Mouse (Mus musculus) heart, embryonic 11.5 days (tissue): ENCODE data around the gene Nrf1. TPM values are rescaled to one million over a fixed set of nuclear protein-coding genes. Genes with fewer than 3 reads are reported as not detected.

Experiments used
- ATAC-seq: fragments of 200-750 bp; cut with Nextera tagmentation; replicated peaks from 2 replicates; pipeline ENCODE4 v1.8.0; 2017; ENCODE audit warnings: moderate library complexity; ENCODE audit not compliant: insufficient number of reproducible peaks, low FRiP score, low TSS enrichment
- H3K27ac ChIP-seq: fragments of 300-500 bp; sonication (generic); 2 replicates; pipeline ENCODE4 v1.5.1; 2014; ENCODE audit warnings: mild to moderate bottlenecking, low read depth, low read length
- H3K27me3 ChIP-seq: fragments of 300-500 bp; sonication (generic); 2 replicates; pipeline ENCODE4 v1.6.1; 2014; ENCODE audit warnings: mild to moderate bottlenecking, low read length, mixed read lengths; ENCODE audit not compliant: control insufficient read depth, insufficient read depth
- H3K36me3 ChIP-seq: fragments of 300-500 bp; sonication (generic); 2 replicates; pipeline ENCODE4 v1.6.1; 2014; ENCODE audit warnings: mild to moderate bottlenecking, low read length, moderate library complexity, mixed read lengths; ENCODE audit not compliant: control insufficient read depth, insufficient read depth
- H3K4me1 ChIP-seq: fragments of 300-500 bp; sonication (generic); 2 replicates; pipeline ENCODE4 v1.6.1; 2014; ENCODE audit warnings: low read length; ENCODE audit not compliant: control insufficient read depth, insufficient read depth
- H3K4me2 ChIP-seq: fragments of 300-500 bp; sonication (generic); 2 replicates; pipeline ENCODE4 v1.6.1; 2014; ENCODE audit warnings: mild to moderate bottlenecking, moderate library complexity
- H3K4me3 ChIP-seq: fragments of 300-500 bp; sonication (generic); 2 replicates; pipeline ENCODE4 v1.5.1; 2014; ENCODE audit warnings: low read depth, low read length
- H3K9ac ChIP-seq: fragments of 300-500 bp; sonication (generic); 2 replicates; pipeline ENCODE4 v1.6.1; 2014; ENCODE audit warnings: mild to moderate bottlenecking, low read depth, low read length, moderate library complexity
- H3K9me3 ChIP-seq: fragments of 300-500 bp; sonication (generic); replicated peaks from 2 replicates; pipeline ENCODE4 v1.6.1; 2016; ENCODE audit warnings: low read length; ENCODE audit not compliant: control insufficient read depth
- WGBS: fragments of 180-500 bp; shearing (Covaris S2); extraction: QIAGEN DNeasy Blood & Tissue Kit; methylation state at CpG from one replicate; pipeline ENCODE4 v1.1.7; 2014; ENCODE audit not compliant: insufficient replicate concordance; 5-methylcytosine and 5-hydroxymethylcytosine counted together
- polyA plus RNA-seq: library from polyadenylated mRNA; unstranded; fragments of >200 nt; fragmentation: Nextera tagmentation; extraction: Ambion mirVana; gene quantifications from 2 replicates; pipeline ENCODE4 v1.2.1, GENCODE M21; 2014

Gene Nrf1
- polyA plus RNA-seq, 1 experiment from 2014 or later, result 44.5 TPM

GRCm38 (mm10) chr6:30121152-30121551 is 73.4 kb downstream of the Nrf1 start:
- Histone ChIP-seq H3K9me3 (no peaks in the 10 kb centered on the region), H3K27ac (no peak overlapping the region), H3K4me1 (no peaks in the 10 kb centered on the region), H3K9ac (no peak overlapping the region), H3K4me2 (no peak overlapping the region), H3K4me3 (no peak overlapping the region), H3K36me3 (peaks cover 28% of the 10 kb centered on the region), H3K27me3 (no peaks in the 10 kb centered on the region)
- 86% methylated on average over 2 of the region's 2 CpGs for WGBS
- no peak for ATAC-seq

GRCm38 (mm10) chr6:30121600-30121999 is 73.8 kb downstream of the Nrf1 start:
- Histone ChIP-seq H3K4me3 (no peak overlapping the region), H3K9ac (no peak overlapping the region), H3K9me3 (no peaks in the 10 kb centered on the region), H3K4me1 (no peaks in the 10 kb centered on the region), H3K36me3 (peaks cover 30% of the 10 kb centered on the region), H3K4me2 (no peak overlapping the region), H3K27ac (no peak overlapping the region), H3K27me3 (no peaks in the 10 kb centered on the region)
- ATAC-seq, result no peak
- 84% methylated on average over 1 of the region's 1 CpGs for WGBS

- Histone ChIP-seq H3K4me3 (no peak overlapping the region), H3K36me3 (peaks cover 24% of the 10 kb centered on the region), H3K9me3 (no peaks in the 10 kb centered on the region), H3K27me3 (no peaks in the 10 kb centered on the region), H3K4me2 (no peak overlapping the region), H3K9ac (no peak overlapping the region), H3K27ac (no peak overlapping the region), H3K4me1 (no peaks in the 10 kb centered on the region)
- 74% methylated on average over 1 of the region's 1 CpGs for WGBS
- ATAC-seq, result no peak
Measured at GRCm38 (mm10) chr6:30123391-30123790, 75.6 kb downstream of the Nrf1 start.

GRCm38 (mm10) chr6:30126060-30126459 is 78.3 kb downstream of the Nrf1 start:
- H3K9ac ChIP-seq, result no peak overlapping the region
- no peak overlapping the region for H3K4me2 ChIP-seq
- H3K4me3 ChIP-seq, result no peak overlapping the region
- no peak for ATAC-seq
- WGBS, result 92% methylated on average over 7 of the region's 7 CpGs
- H3K27ac ChIP-seq, result no peak overlapping the region
- no peaks in the 10 kb centered on the region for H3K27me3 ChIP-seq
- peaks cover 11% of the 10 kb centered on the region for H3K36me3 ChIP-seq
- H3K9me3 ChIP-seq, result no peaks in the 10 kb centered on the region
- H3K4me1 ChIP-seq, result no peaks in the 10 kb centered on the region

- H3K4me3 ChIP-seq, result no peak overlapping the region
- WGBS, result 91% methylated on average over 6 of the region's 9 CpGs
Measured at GRCm38 (mm10) chr6:30126766-30127165, 79.0 kb downstream of the Nrf1 start.

GRCm38 (mm10) chr6:30132399-30132798 is 84.6 kb downstream of the Nrf1 start:
- no peak overlapping the region for H3K27ac ChIP-seq
- no peak overlapping the region for H3K9ac ChIP-seq
- 71% methylated on average over 3 of the region's 3 CpGs for WGBS
- H3K36me3 ChIP-seq, result no peaks in the 10 kb centered on the region; the same call in 1 of the 2 replicates
- H3K4me2 ChIP-seq, result no peak overlapping the region
- H3K4me3 ChIP-seq, result no peak overlapping the region
- no peaks in the 10 kb centered on the region for H3K4me1 ChIP-seq
- H3K27me3 ChIP-seq, result no peaks in the 10 kb centered on the region
- H3K9me3 ChIP-seq, result no peaks in the 10 kb centered on the region
- no peak for ATAC-seq

More at GRCm38 (mm10) chr6:30126766-30127165, 79.0 kb downstream of the Nrf1 start:
- ATAC-seq, result no peak
- no peaks in the 10 kb centered on the region for H3K27me3 ChIP-seq
- H3K27ac ChIP-seq, result no peak overlapping the region
- H3K4me2 ChIP-seq, result no peak overlapping the region
- no peaks in the 10 kb centered on the region for H3K4me1 ChIP-seq
- peaks cover 5% of the 10 kb centered on the region; the same call in 1 of the 2 replicates for H3K36me3 ChIP-seq
- no peaks in the 10 kb centered on the region for H3K9me3 ChIP-seq
- no peak overlapping the region for H3K9ac ChIP-seq

- H3K36me3 ChIP-seq, result peaks cover 5% of the 10 kb centered on the region
- no peak overlapping the region for H3K27ac ChIP-seq
- 44% methylated on average over 3 of the region's 3 CpGs for WGBS
- no peaks in the 10 kb centered on the region for H3K4me1 ChIP-seq
- no peak overlapping the region for H3K4me2 ChIP-seq
- no peak overlapping the region for H3K4me3 ChIP-seq
- no peak overlapping the region for H3K9ac ChIP-seq
- no peak for ATAC-seq
- H3K27me3 ChIP-seq, result no peaks in the 10 kb centered on the region
- H3K9me3 ChIP-seq, result no peaks in the 10 kb centered on the region
Measured at GRCm38 (mm10) chr6:30135590-30135989, 87.8 kb downstream of the Nrf1 start.

- no peak overlapping the region for H3K27ac ChIP-seq
- no peak for ATAC-seq
- no peaks in the 10 kb centered on the region for H3K27me3 ChIP-seq
- H3K9ac ChIP-seq, result no peak overlapping the region
- no peak overlapping the region for H3K4me2 ChIP-seq
- 79% methylated on average over 2 of the region's 2 CpGs for WGBS
- H3K4me1 ChIP-seq, result no peaks in the 10 kb centered on the region
- no peaks in the 10 kb centered on the region for H3K9me3 ChIP-seq
- peaks cover 12% of the 10 kb centered on the region for H3K36me3 ChIP-seq
- H3K4me3 ChIP-seq, result no peak overlapping the region
Measured at GRCm38 (mm10) chr6:30137227-30137626, 89.4 kb downstream of the Nrf1 start.

- 86% methylated on average over 7 of the region's 7 CpGs for whole genome bisulfite sequencing
- H3K36me3 ChIP-seq, result peaks cover 17% of the 10 kb centered on the region
- no peak overlapping the region for H3K4me2 ChIP-seq
- no peaks in the 10 kb centered on the region for H3K9me3 ChIP-seq
- ATAC-seq, result no peak
- H3K27ac ChIP-seq, result no peak overlapping the region
- H3K27me3 ChIP-seq, result no peaks in the 10 kb centered on the region
- no peak overlapping the region for H3K9ac ChIP-seq
- no peak overlapping the region for H3K4me3 ChIP-seq
- no peaks in the 10 kb centered on the region for H3K4me1 ChIP-seq
Measured at GRCm38 (mm10) chr6:30139329-30140045, 91.7 kb downstream of the Nrf1 start.
